Mouse (Mus musculus) T-helper 1 cell (primary cell): Measurements from ENCODE around the gene Ezh1.

Source experiments
- in situ Hi-C: fragments of 300-600 bp; cut with MboI, MseI; formaldehyde crosslinking; loops from one replicate; pipeline ENCODE4 v1.15.1; 2025; ENCODE audit warnings: high pct_unique_total_duplicates

Gene Ezh1

GRCm38 (mm10) chr11:101247521-101248030, 21.3 kb upstream of the Ezh1 start:
- in situ Hi-C loops = loop anchor here (5.0 kb wide), 1 partner anchor 35 kb away; no protein-coding TSS in a partner anchor

- in situ Hi-C loops = loop anchor here (5.0 kb wide), 1 partner anchor 34 kb away; no protein-coding TSS in a partner anchor
Observed at GRCm38 (mm10) chr11:101246702-101247012, 20.4 kb upstream of the Ezh1 start.

- in situ Hi-C loops = loop anchor here (5.0 kb wide), 1 partner anchor 34 kb away; no protein-coding TSS in a partner anchor
Observed at GRCm38 (mm10) chr11:101245855-101246701, 19.8 kb upstream of the Ezh1 start, which contains the start of gene Ramp2. Gene Ramp2, plus strand, starts transcription at chr11:101246028.

- in situ Hi-C loops = loop anchor here (5.0 kb wide), 1 partner anchor 33 kb away; no protein-coding TSS in a partner anchor
Observed at GRCm38 (mm10) chr11:101245071-101245470, 18.8 kb upstream of the Ezh1 start.

- in situ Hi-C loops = no loop called here
Observed at GRCm38 (mm10) chr11:101238071-101238647, 11.9 kb upstream of the Ezh1 start.

- in situ Hi-C loops = no loop called here
Observed at GRCm38 (mm10) chr11:101236782-101237181, 10.5 kb upstream of the Ezh1 start.

GRCm38 (mm10) chr11:101235429-101235828, 9.2 kb upstream of the Ezh1 start:
- in situ Hi-C loops = no loop called here

- in situ Hi-C loops = no loop called here
Observed at GRCm38 (mm10) chr11:101234124-101234523, 7.9 kb upstream of the Ezh1 start.

GRCm38 (mm10) chr11:101233240-101233639, 7.0 kb upstream of the Ezh1 start:
- in situ Hi-C loops = no loop called here

- in situ Hi-C loops = no loop called here
Observed at GRCm38 (mm10) chr11:101232010-101232839, 6.0 kb upstream of the Ezh1 start.

GRCm38 (mm10) chr11:101230991-101231871, 5.0 kb upstream of the Ezh1 start:
- in situ Hi-C loops = no loop called here

GRCm38 (mm10) chr11:101230526-101230925, 4.3 kb upstream of the Ezh1 start:
- in situ Hi-C loops = no loop called here

GRCm38 (mm10) chr11:101230061-101230511, 3.8 kb upstream of the Ezh1 start:
- in situ Hi-C loops = no loop called here

- in situ Hi-C loops = no loop called here
Observed at GRCm38 (mm10) chr11:101229361-101229900, 3.2 kb upstream of the Ezh1 start.

- in situ Hi-C loops = no loop called here
Observed at GRCm38 (mm10) chr11:101225331-101226064, 765 bp downstream of the Ezh1 start.

GRCm38 (mm10) chr11:101224337-101224736, 1.9 kb downstream of the Ezh1 start:
- in situ Hi-C loops = no loop called here

GRCm38 (mm10) chr11:101221306-101221986, 4.8 kb downstream of the Ezh1 start:
- in situ Hi-C loops = no loop called here

GRCm38 (mm10) chr11:101220853-101221252, 5.4 kb downstream of the Ezh1 start:
- in situ Hi-C loops = no loop called here

GRCm38 (mm10) chr11:101218436-101219055, 7.7 kb downstream of the Ezh1 start:
- in situ Hi-C loops = no loop called here
